Mouse (Mus musculus) kidney, embryonic 14.5 days (tissue): Measurements from ENCODE around the gene Pygo1. TPM values are rescaled to one million over a fixed set of nuclear protein-coding genes. Genes with fewer than 3 reads are reported as not detected.

Experiments used
- ATAC-seq: fragments of 200-750 bp; cut with Nextera tagmentation; 2 replicates; pipeline ENCODE4 v1.8.0; 2017; ENCODE audit warnings: moderate number of reproducible peaks, mild to moderate bottlenecking, moderate TSS enrichment, moderate library complexity; ENCODE audit not compliant: low FRiP score, low TSS enrichment
- H3K27ac ChIP-seq: fragments of 300-500 bp; sonication (generic); 2 replicates; pipeline ENCODE4 v1.5.1; 2014; ENCODE audit warnings: low read depth, mild to moderate bottlenecking, low read length, moderate library complexity, mixed read lengths
- H3K27me3 ChIP-seq: fragments of 300-500 bp; sonication (generic); 2 replicates; pipeline ENCODE4 v1.6.1; 2014; ENCODE audit warnings: mild to moderate bottlenecking, low read length; ENCODE audit not compliant: control insufficient read depth, insufficient read depth
- H3K36me3 ChIP-seq: fragments of 300-500 bp; sonication (generic); 2 replicates; pipeline ENCODE4 v1.6.1; 2014; ENCODE audit warnings: low read length, mixed read lengths; ENCODE audit not compliant: control insufficient read depth, insufficient read depth
- H3K4me1 ChIP-seq: fragments of 300-500 bp; sonication (generic); 2 replicates; pipeline ENCODE4 v1.6.1; 2014; ENCODE audit warnings: low read length, mixed read lengths; ENCODE audit not compliant: control insufficient read depth, insufficient read depth
- H3K4me2 ChIP-seq: fragments of 300-500 bp; sonication (generic); replicated peaks from 2 replicates; pipeline ENCODE4 v1.6.1; 2014; ENCODE audit warnings: low read depth, mild to moderate bottlenecking, low read length
- H3K4me3 ChIP-seq: fragments of 300-500 bp; sonication (generic); 2 replicates; pipeline ENCODE4 v1.5.1; 2014; ENCODE audit warnings: mild to moderate bottlenecking, low read length
- H3K9ac ChIP-seq: fragments of 300-500 bp; sonication (generic); 2 replicates; pipeline ENCODE4 v1.6.1; 2014; ENCODE audit warnings: low read depth, mild to moderate bottlenecking, low read length, moderate library complexity
- H3K9me3 ChIP-seq: fragments of 300-500 bp; sonication (generic); 2 replicates; pipeline ENCODE4 v1.6.1; 2016; ENCODE audit warnings: low read length; ENCODE audit not compliant: control insufficient read depth
- WGBS: fragments of 180-500 bp; shearing (Covaris S2); extraction: QIAGEN DNeasy Blood & Tissue Kit; methylation state at CpG from one replicate; pipeline ENCODE4 v1.1.7; 2014; 5-methylcytosine and 5-hydroxymethylcytosine counted together
- polyA plus RNA-seq: library from polyadenylated mRNA; unstranded; fragments of >200 nt; fragmentation: Nextera tagmentation; extraction: Ambion mirVana; gene quantifications from 2 replicates; pipeline ENCODE4 v1.2.1, GENCODE M21; 2014

The Pygo1 gene
- polyA plus RNA-seq, 1 experiment from 2014 or later, result 7.2 TPM

DNA sequence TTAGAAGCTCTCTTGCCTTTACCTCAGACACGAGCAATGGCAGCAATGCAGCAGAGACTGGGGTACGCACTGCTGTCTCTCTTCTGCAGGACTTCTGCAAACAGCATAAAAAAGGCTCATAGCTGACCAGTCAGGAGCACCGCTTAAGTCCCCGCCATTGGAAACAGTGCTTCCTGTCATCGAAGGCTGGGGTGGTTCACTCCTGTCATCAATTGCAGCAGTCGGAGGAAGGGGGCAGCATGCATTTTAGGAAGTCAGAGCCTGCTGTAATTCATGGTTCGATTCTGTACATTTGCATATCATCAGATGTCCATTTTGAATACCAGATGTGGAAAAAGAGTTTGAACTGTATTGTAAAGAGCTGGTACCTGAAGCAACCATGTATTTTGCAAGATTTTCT lies 9.7 kb upstream of the Pygo1 start:
- Histone ChIP-seq H3K27ac (no peak overlapping the region), H3K9me3 (no peaks in the 10 kb centered on the region), H3K9ac (no peak overlapping the region), H3K36me3 (peaks cover 3% of the 10 kb centered on the region; the same call in 1 of the 2 replicates), H3K27me3 (no peaks in the 10 kb centered on the region), H3K4me1 (no peaks in the 10 kb centered on the region), H3K4me3 (no peak overlapping the region), H3K4me2 (no peak overlapping the region)
- no peak for ATAC-seq
- WGBS, result 65% methylated on average over 7 of the region's 7 CpGs

DNA sequence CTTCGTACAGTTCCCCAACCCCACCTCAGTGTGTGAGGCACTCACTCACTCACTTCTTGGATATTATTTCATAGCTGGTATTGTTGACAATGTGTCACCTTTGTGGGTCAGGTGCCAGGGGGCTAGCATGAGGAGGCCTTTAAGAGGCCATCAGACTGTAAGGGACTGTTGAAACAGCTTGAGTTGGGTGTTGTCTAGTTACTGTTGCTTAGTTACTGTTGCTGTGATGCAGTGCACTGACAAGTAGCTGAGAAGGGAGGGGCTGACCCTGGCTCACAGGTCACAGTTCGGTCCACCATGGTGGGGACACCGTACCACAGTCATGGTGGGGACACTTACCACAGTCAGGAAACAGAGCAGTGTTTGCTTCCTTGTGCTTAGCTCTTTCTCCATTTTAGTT lies 2.4 kb upstream of the Pygo1 start:
- Histone ChIP-seq H3K9me3 (no peaks in the 10 kb centered on the region), H3K27ac (no peak overlapping the region), H3K9ac (no peak overlapping the region), H3K4me2 (no peak overlapping the region), H3K4me3 (no peak overlapping the region), H3K4me1 (peaks cover 5% of the 10 kb centered on the region; the same call in 1 of the 2 replicates), H3K27me3 (no peaks in the 10 kb centered on the region), H3K36me3 (no peaks in the 10 kb centered on the region)
- WGBS, result 79% methylated on average over 3 of the region's 3 CpGs
- ATAC-seq, result no peak

DNA sequence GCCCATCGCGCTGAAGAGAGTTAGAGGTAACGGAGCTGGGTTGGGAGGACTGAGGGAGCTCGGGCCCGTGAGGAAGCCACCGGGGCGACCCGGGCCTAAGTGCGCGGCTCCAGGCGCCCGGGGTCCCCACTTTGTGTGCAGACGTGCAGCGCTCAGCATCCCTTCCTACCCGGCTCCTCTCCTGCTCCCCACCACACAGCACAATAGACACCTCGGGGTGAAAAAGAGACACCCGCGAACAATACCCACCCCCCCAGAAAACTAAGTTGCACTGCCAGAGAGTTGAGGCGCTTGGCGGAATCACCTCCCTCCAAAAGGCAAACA lies 452 bp downstream of the Pygo1 start:
- H3K4me3 ChIP-seq, result peak overlapping the region; percentile 52
- peak overlapping the region; percentile 40 for H3K27ac ChIP-seq
- ATAC-seq, result no peak; the same call in none of the 2 replicates
- H3K9ac ChIP-seq, result peak overlapping the region; percentile 93
- H3K9me3 ChIP-seq, result no peaks in the 10 kb centered on the region
- no peaks in the 10 kb centered on the region; the same call in 1 of the 2 replicates for H3K36me3 ChIP-seq
- WGBS, result under 1% methylated on average over 20 of the region's 20 CpGs
- peak overlapping the region; percentile 95 for H3K4me2 ChIP-seq
- H3K4me1 ChIP-seq, result peaks cover 5% of the 10 kb centered on the region; the same call in 1 of the 2 replicates
- H3K27me3 ChIP-seq, result no peaks in the 10 kb centered on the region

DNA sequence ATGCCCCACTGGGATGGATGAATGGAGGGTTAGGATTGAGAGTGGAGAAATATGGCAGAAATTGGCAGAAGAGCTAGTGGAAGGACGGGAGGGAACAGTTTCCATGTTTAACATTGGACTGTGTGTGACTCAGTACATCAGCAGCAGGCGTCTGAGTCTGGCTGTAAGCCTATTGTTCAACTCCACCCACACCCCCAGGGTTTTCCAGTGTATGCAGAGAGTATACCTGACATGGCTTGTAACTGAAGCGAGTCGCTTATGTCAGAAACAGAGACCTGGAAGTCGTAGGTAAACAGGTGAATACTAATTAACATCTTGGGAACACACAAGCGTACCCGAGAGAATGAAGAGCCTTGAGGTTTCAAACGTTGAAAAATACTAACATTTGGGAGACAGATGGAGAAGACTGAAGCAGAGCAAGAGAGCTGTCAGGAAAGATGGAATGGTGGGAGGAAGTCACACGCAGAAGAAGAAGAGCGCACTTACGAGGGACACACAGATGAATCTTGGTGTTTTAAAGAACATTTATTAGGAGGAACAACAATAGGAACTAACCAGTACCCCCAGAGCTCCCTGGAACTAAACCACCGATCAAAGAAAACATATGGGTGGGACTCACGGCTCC lies 5.8 kb downstream of the Pygo1 start:
- WGBS, result 85% methylated on average over 13 of the region's 13 CpGs
- ATAC-seq, result no peak
- no peak overlapping the region for H3K4me2 ChIP-seq
- peaks cover 2% of the 10 kb centered on the region; the same call in 1 of the 2 replicates for H3K36me3 ChIP-seq
- H3K27ac ChIP-seq, result no peak overlapping the region
- H3K4me1 ChIP-seq, result peaks cover 5% of the 10 kb centered on the region; the same call in 1 of the 2 replicates
- H3K4me3 ChIP-seq, result no peak overlapping the region
- no peaks in the 10 kb centered on the region for H3K9me3 ChIP-seq
- no peak overlapping the region for H3K9ac ChIP-seq
- H3K27me3 ChIP-seq, result no peaks in the 10 kb centered on the region

DNA sequence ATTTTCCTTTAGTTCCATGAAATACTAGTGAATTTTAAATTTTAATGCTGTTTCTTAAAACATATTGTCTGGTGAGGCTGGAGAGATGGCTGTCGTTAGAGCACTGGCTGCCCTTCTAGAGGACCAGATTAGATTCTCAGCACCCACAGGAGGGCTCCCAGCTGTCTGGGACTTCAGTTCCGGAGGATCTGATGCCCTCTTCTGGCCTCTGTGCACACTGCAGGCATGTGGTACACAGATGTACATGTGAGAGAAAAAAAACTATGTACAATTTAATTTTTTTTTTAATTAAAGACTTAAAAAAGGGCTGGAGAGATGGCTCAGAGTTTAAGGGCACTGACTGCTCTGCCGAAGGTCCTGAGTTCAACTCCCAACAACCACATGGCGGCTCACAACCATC lies 9.9 kb downstream of the Pygo1 start:
- WGBS, result 90% methylated on average over 4 of the region's 4 CpGs
- no peak for ATAC-seq

DNA sequence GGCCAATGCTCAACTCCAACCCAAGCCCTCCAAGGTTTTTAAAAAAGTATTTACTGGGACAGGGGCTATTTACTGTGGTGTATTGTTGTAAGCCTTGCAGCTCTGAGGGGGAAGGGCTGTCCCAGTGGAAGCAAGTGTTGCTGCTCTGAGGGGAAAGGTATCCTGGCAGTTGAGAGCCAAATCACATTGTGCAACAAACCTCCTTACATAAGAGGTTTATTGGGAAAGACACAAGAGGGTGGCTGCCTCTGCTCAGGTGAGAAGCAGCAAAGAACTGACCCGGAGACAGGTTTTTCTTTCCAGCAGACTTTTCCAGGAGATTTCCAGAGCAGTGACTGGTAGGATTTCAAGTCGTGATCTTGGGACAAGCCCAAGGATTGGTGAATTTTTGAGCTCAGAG lies 10.9 kb downstream of the Pygo1 start:
- Histone ChIP-seq H3K4me3 (no peak overlapping the region), H3K36me3 (peaks cover 2% of the 10 kb centered on the region; the same call in 1 of the 2 replicates), H3K4me2 (no peak overlapping the region), H3K27ac (no peak overlapping the region), H3K9ac (no peak overlapping the region), H3K27me3 (no peaks in the 10 kb centered on the region), H3K9me3 (no peaks in the 10 kb centered on the region), H3K4me1 (no peaks in the 10 kb centered on the region)
- 80% methylated on average over 2 of the region's 2 CpGs for WGBS
- no peak for ATAC-seq

More for the DNA sequence above, 9.9 kb downstream of the Pygo1 start:
- Histone ChIP-seq H3K4me2 (no peak overlapping the region), H3K9ac (no peak overlapping the region), H3K4me3 (no peak overlapping the region), H3K27me3 (no peaks in the 10 kb centered on the region), H3K27ac (no peak overlapping the region), H3K9me3 (no peaks in the 10 kb centered on the region), H3K4me1 (no peaks in the 10 kb centered on the region), H3K36me3 (peaks cover 2% of the 10 kb centered on the region; the same call in 1 of the 2 replicates)

DNA sequence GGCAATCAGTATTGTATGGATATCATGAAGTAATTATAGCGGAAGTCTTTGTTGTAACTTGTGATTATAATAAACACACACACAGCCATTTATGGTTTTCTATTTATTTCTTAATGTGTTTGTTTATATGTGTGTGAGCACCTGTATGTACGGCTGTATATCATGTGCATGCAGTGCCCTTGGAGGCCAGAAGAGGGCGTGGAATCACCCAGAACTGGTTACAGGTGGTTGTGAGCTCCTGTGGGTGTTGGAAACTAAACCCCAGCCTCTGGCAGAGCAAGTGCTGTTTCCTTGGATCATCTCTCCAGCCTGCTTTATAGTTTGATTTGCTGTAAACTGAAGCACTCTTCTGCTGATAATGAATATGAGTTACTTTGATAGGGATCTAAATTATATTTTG lies 18.0 kb downstream of the Pygo1 start:
- H3K4me1 ChIP-seq, result no peaks in the 10 kb centered on the region
- 66% methylated on average over 3 of the region's 3 CpGs for WGBS
- no peak overlapping the region for H3K9ac ChIP-seq
- H3K27ac ChIP-seq, result no peak overlapping the region
- no peaks in the 10 kb centered on the region for H3K27me3 ChIP-seq
- ATAC-seq, result no peak
- no peak overlapping the region for H3K4me3 ChIP-seq
- H3K36me3 ChIP-seq, result peaks cover 20% of the 10 kb centered on the region
- no peak overlapping the region for H3K4me2 ChIP-seq
- H3K9me3 ChIP-seq, result peaks cover 3% of the 10 kb centered on the region; the same call in 1 of the 2 replicates

DNA sequence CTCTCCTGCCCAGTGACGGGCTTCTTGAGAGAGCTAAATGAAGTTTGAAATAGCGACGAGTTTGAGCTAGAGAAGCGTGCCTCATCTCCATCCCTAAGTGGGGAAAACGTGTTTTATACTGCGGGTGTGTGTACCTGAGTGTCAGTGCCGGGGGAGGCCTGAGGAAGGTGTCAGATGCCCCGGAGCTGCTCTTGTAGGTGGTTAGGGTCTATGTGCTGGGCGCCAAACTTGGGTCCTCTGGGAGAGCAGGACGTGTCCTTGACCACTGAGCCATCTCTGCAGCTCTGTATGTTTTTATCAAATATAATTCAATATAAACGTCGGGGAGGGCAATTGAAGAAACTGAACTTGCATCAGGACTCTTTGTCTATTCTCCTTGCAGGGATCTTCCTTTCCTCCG lies 18.8 kb downstream of the Pygo1 start:
- no peak overlapping the region for H3K4me2 ChIP-seq
- H3K4me3 ChIP-seq, result no peak overlapping the region
- no peaks in the 10 kb centered on the region for H3K27me3 ChIP-seq
- H3K4me1 ChIP-seq, result no peaks in the 10 kb centered on the region
- H3K36me3 ChIP-seq, result peaks cover 20% of the 10 kb centered on the region
- no peak for ATAC-seq
- H3K9ac ChIP-seq, result no peak overlapping the region
- H3K27ac ChIP-seq, result no peak overlapping the region
- peaks cover 3% of the 10 kb centered on the region; the same call in 1 of the 2 replicates for H3K9me3 ChIP-seq
- 91% methylated on average over 13 of the region's 13 CpGs for WGBS

DNA sequence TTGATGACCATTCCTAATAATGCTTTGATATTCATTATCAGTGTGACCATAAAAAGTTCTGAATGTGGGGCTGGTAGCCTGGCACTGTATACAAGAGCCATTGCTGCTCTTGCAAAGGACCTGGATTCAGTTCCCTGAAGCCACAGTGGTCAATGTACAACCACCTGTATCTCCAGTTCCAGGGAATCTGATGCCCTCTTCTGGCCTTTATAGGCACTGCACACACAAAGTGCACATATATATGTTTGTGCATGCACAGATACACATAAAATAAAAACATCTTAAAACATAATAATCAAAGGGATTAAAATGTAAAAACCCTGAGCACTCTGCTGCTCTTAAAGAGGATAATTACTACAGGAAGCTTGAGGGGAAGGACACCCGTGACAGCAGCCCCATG lies 21.6 kb downstream of the Pygo1 start:
- WGBS, result 96% methylated on average over 1 of the region's 1 CpGs
- H3K4me3 ChIP-seq, result no peak overlapping the region
- peaks cover 20% of the 10 kb centered on the region for H3K36me3 ChIP-seq

More for the DNA sequence above, 21.6 kb downstream of the Pygo1 start:
- no peaks in the 10 kb centered on the region for H3K4me1 ChIP-seq
- H3K4me2 ChIP-seq, result no peak overlapping the region
- no peak overlapping the region for H3K9ac ChIP-seq
- ATAC-seq, result no peak
- H3K27me3 ChIP-seq, result no peaks in the 10 kb centered on the region
- H3K9me3 ChIP-seq, result peaks cover 3% of the 10 kb centered on the region; the same call in 1 of the 2 replicates
- no peak overlapping the region for H3K27ac ChIP-seq
